Mouse (Mus musculus) layer of hippocampus, adult 11-12 months (tissue): ENCODE data around the gene Ipp.
A peak's percentile ranks its signal among the peaks of the same experiment; 100 is the strongest.

Experiments used
- DNase-seq: peaks from one replicate; pipeline ENCODE4 v3.0.0; 2022; ENCODE audit warnings: low spot score

The Ipp gene

DNA sequence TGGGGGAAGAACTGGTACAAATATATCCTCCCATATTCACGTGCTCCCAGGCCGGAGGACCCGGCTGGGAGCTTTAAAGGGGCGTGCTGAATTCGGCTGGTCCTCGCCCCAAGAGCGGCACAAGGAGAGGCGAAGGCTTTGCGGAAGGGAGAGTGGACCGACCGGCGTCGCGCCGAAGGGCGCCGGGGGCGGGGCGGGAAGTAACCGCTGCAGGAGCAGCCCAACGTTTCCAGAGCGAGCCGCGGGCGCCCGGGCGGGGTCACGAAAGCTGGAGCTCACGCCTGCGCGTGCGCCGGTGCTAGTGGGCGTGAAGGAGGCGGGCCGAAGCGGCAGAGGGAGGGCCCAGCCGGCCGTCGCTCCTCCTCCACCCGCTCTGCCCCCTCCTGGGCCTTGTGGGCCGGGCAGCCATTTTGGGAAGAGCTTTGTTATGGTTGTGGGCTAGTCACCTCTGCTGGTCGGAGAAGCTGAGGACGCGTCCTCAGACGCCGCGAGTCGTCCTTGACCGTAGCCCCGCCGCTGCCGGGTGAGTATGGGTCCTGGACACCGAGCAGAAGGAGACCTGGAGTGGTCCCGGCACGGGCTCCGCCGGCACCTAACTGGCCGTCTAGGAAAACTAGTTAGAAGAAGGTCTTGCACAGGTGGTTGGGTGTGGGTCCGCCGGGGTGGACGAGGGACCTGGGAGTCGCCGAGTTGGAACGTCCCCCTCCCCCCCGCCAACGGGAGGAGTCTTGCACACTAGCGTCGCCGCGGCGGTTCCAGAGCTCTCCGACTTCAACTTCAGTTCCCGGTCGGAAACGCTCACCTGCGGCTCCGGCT, 50.2 kb downstream of the Ipp start, which contains the start of gene Gpbp1l1:
Gene Gpbp1l1 (plus strand): TSS at position 353 of the 816 bp plus-strand sequence.
- DNase-seq, result peak; percentile 97

DNA sequence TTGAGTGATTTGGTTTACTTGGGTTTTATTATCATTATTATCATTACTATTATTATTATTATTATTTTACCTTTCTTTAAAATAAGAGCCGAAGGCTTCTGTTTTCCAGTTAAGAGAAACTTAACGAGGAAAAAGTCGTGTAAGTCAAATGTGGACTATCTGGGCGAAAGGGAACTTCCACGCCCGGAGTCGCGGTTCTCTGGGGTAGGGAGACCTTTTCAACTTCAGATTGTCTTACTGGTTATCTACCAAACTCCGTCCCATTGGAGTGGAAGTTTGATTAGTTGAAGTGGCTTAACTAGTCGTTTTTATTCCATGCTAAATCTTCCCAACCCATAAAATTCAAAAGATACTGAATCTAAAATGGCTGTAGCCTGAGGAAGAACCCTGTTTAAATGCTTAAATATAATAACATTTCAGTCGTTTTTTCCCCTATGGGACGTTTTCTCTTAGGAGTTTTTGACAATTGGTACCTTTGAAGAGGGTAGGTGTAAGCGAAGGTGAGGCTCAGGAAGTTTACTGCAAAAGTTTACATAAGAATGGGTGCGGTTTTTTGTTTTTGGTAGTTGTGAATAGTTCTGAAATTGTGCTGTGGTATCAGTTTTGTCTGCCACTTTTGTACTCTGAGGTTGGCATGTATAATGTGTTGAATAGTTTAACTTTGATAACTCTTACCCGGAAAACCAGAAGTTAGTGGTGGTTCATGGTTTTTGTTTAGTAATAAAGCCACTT, 51.0 kb downstream of the Ipp start:
- DNase-seq, result no peak
